Mouse (Mus musculus) mature B cell (primary cell): ENCODE measurements around the gene Gpm6a.

Experiments used
- in situ Hi-C: fragments of 300-500 bp; cut with MboI; formaldehyde crosslinking; loops from 2 replicates; pipeline ENCODE4 v1.14.3; 2019

Gene Gpm6a

DNA sequence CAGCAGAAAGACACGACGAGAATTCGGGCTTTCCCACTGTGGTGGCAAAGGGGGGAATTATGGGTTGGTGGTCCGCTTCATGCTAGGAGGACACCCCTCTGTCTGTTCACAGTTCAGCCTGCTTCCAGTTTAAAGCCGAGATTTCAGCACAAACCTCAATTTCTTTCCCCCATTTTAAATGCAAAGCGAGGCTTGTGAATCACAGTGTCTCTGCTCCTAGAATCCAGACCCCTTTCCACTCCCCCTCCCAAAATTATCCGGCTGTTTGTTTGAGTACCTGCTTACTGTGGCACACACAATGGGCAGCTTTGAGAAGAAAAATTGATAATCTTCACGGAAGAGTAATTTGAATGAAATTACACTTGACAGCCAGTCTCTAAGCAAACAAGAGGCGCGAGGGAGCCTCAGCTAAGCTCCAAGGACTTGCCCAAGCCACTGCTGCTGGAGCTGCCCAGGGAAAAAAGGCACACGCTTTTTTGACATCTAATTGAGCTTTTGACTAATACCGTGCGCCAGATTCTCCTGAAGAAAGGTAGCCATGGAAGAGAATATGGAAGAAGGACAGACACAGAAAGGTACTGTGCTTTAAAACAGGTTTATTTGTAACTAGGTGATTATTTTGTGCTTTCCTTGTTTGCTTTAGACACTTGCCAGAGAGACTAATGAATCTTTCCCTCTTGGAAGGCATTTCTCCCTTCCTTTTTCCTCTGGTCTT lies at the start of gene Gpm6a:
TSS of gene Gpm6a (plus strand) at position 103 of the 715 bp plus-strand sequence.
- in situ Hi-C loops, result no loop called here

- in situ Hi-C loops, result no loop called here
These were observed 41.8 kb upstream of the Gpm6a start for GRCm38 (mm10) chr8:54912891-54913290.

- in situ Hi-C loops, result no loop called here
These were observed 36.9 kb upstream of the Gpm6a start for GRCm38 (mm10) chr8:54917710-54918109.

- in situ Hi-C loops, result no loop called here
These were observed 32.3 kb upstream of the Gpm6a start for GRCm38 (mm10) chr8:54922160-54922855.

DNA sequence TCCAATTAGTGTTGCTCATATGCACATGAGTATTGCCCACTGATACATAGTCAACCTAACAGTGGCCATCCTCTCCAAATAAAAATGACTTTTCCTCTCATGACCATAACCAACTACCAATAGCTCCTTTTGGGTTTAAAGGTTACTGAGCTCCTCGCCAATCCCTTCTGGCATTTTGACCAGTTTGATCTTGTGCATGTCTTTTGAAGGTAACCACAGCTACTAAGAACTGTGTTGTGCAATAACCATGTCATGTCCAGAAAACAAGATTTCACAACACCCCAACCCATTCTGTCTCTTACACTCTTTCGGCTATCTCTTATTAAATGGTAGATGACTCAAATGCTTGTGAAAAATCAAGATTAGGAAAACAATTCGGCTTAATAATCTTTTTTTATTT lies 29.7 kb upstream of the Gpm6a start:
- in situ Hi-C loops, result no loop called here

DNA sequence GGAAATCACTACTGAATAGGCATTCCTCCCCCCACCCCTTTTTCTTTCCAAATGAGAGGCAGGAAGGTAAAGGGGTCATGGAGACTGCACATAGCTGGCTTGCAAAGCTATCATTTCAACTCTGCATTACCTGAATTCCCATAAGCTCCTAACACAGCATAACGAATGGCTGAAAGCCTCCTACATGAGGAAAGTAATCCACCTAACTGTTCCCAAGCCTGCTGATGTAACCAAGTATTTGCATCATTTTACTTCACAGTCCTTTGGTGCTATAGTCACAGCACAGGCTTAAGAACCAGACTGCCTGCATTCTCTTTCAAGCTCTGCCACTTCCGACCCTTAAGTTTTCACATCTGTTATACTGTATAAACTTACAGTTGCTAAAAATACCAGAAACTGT lies 22.3 kb upstream of the Gpm6a start:
- in situ Hi-C loops, result no loop called here

DNA sequence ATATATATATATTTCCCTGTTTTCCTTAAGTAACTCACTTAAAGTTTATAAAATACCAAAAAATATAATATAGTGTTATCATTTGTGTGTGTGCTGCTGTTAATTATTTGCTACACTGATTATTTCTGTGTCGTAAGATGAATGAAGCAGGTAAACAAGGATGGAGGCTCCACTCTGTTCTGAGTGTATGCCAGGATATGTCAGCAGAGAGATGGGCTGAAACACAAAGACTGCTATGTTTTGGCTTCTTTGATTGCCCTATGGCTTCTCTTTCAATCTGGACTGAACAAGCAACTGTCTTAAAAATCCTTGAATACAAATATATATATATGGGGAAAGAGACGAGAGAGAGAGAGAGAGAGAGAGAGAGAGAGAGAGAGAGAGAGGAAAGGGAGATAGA lies 1.3 kb upstream of the Gpm6a start:
- in situ Hi-C loops, result no loop called here

GRCm38 (mm10) chr8:54954030-54954429 lies 613 bp upstream of the Gpm6a start:
- in situ Hi-C loops, result no loop called here

DNA sequence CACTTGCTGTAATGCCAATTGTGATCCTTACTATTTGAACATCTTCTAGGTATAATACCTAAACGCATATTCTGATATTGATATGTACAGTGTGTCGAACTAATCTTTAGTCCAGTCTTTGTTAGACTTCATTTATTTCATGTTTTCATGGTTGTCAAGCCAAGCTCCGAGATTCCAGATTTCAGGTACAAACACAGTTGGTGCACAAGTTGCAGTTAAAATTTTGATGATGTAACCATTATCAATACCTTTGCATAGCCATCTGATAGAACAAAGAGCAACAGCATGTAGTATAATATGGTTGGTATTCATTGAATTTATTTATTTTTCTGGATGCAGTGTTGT lies 785 bp downstream of the Gpm6a start:
- in situ Hi-C loops, result no loop called here

DNA sequence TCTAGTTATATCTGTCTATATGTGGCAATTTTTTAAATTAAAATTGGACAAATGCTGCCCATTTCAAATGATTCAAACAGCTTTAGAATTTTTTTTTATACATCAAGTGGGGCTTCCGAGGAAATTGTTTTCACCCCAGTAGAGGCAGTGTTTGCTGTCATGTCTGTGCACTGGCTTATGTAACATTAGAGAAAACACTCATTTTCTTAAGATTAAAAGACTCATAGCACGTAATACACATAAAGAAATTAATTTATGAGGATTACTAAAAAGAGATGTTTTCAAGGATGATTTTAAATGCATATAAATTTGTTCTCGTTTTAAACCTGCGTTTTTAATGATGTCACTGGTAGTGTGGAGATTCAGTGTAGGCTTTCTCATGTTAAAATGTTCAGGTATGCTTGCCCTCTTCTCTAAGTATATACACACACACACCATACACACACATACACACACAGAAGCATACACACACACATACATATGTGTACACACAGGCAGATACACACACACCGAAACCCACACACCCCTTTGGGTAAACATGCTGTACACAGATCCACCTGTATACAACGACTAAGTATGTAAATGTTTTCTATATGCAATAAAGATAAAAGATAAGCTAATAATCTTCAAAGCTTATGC lies 1.4 kb downstream of the Gpm6a start:
- in situ Hi-C loops, result no loop called here

GRCm38 (mm10) chr8:54956787-54957186 lies 2.1 kb downstream of the Gpm6a start:
- in situ Hi-C loops, result no loop called here

- in situ Hi-C loops, result no loop called here
These were observed 2.9 kb downstream of the Gpm6a start for GRCm38 (mm10) chr8:54957506-54957905.

DNA sequence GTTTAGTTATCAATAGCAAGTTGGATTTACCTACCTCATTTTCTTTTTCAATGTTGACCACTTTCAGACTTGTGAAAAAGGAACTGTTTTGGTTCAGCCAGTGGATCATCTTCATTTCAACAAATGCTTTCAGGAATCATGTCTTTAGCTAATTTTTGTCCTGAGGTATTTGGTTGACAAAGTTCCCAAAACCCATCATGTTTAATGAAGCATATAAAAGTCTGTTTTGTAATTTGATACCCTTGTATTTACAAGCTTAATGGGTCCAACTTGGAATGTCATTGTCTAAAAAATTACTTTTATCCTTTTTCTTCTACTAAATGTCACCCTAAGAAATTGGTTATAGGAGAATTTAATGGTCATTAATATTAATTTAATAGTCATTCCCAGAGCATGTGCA lies 6.9 kb downstream of the Gpm6a start:
- in situ Hi-C loops, result no loop called here

DNA sequence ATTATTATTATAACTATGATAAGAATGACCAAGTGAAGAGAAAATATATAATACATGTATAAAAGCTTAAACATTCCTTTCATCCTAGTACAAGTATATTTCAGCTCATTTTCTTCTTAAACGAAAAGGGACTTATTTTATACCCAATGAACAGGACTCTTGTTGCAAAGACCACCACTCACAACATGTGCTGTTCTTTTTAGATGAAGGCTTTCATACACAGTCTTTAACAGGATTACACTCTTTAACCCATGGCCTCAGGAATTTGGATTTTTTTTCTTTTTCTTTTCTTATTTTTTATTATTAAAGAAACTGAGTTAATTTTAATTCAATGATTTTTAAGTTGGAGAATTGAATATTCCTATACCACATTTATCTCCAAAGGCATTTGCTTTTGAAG lies 20.4 kb downstream of the Gpm6a start:
- in situ Hi-C loops, result no loop called here

DNA sequence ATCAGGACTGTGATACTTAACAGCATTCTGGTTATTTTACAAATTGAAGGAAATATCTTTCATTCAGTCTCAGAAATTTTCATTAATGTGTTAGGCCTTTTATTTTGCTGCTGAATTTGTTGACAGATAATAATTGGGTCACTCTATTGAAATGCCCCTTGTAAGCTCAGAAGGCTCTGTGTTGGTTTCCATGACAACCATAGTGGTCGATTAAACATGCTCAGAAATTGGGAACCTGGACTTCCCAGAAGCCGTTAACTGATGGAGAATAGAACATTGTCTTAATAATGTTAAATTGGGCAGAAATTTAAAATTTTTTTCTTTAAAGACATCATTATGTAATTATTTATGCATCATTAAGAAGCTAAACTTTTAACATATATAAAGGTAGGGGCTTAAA lies 20.9 kb downstream of the Gpm6a start:
- in situ Hi-C loops, result no loop called here

DNA sequence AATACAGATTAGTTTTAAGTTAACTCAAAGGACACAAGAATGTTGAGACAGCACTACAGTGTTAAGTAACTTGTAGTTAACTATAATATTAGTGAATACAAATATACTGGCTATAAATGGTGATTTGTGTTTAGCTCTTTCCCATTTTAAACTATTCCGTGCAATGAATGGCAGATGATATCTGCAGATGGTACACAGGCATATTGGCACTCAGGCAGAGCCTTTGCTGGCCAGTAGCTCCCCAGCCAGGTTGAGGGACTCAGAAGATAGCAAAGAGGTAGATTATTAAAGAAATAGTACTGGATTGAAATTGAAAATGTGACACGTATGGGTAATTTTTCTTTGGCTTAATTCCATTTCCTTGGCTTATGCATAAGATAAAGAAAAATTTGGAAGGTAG lies 21.3 kb downstream of the Gpm6a start:
- in situ Hi-C loops, result no loop called here

GRCm38 (mm10) chr8:54976663-54977062 lies 22.0 kb downstream of the Gpm6a start:
- in situ Hi-C loops, result no loop called here

DNA sequence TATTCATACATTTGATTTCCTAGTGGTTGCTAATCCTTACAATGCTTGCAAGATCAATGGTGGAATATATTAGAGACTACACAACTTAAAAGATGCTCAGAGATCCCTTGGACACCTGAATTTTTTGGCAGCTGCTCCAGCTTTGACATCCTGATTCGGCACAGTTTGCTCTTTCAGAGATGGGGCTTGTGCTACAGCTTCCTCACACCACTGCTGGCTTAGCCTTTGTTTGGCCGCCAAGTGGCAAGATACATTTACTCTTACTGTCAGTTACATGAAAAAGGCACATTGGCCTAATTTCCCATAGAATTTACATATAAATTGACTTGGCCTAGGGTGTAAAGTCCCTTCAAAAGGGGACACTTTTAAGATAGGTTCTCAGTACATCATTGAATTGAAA lies 32.1 kb downstream of the Gpm6a start:
- in situ Hi-C loops, result no loop called here

DNA sequence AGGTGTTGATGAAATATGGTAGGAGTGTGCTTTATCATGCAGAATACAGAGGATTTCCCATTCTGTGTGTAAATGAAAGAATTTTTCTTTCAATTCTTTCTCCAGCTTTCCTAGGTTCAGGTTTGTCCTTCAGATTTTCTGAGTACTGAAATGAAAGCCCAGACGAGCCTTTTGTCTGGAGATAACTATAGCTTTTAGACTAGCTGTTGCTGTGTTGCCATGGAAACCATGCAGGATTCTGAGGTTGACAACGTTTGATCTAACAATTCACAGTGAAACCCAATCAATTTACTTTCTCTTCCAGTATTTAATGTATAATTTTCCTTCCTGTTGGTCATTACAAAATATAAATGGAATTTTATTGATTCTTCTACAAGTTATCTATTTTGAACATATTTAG lies 34.5 kb downstream of the Gpm6a start:
- in situ Hi-C loops, result no loop called here

DNA sequence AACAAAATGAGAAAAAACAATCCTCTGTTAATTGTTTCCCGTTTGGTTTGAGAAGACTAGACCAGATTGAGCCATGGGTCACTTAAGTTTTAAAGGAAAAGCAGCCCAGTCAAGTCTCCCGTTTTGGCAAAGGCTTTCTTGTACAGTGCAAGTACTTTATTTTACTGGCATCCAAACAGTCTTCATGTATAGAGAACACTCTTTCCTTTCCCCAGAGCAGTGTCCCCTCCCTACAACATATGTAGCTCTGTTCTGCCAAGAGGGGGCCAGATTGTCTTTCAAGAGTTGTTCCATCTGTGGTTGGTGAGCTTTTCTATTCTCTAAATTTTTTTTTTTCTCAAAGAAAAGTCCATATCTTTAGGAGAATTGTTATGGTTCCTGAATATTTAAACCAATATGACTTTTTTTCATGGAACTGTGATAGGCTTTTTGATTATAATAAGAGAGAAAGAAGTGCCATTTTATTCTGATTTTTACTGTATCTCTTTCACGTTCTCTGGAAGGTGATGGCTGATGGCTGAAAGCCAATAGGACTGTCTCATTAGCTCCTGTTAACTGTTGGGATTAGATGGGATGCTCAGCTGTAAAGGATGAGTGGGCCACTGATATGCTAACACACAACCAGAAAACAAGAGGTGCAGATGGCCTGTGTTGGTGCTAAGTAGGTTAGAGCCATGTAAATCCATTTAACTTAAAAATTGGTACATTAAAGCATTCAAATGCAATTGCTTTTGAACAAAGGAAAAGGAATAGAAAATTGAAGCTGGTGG lies 37.4 kb downstream of the Gpm6a start:
- in situ Hi-C loops, result no loop called here

DNA sequence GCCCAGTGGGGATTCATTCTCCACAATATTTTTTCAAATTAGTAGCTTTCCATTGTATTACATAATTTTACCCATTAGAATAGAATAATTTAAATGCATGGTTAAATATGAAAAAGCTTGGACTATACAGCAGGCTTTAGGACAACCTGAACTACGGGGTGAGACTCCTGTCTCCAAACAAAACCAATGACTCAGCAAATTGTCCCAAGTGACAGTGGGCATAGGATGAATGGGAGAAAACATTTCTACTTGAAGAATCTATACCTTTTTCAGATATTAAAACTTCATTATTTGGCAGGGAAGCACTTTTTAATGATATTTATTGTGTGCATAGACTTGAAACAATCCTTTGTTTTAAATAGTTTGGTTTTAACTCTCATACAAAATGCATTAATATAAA lies 41.0 kb downstream of the Gpm6a start:
- in situ Hi-C loops, result no loop called here

GRCm38 (mm10) chr8:55002398-55002797 lies 47.8 kb downstream of the Gpm6a start:
- in situ Hi-C loops, result no loop called here

DNA sequence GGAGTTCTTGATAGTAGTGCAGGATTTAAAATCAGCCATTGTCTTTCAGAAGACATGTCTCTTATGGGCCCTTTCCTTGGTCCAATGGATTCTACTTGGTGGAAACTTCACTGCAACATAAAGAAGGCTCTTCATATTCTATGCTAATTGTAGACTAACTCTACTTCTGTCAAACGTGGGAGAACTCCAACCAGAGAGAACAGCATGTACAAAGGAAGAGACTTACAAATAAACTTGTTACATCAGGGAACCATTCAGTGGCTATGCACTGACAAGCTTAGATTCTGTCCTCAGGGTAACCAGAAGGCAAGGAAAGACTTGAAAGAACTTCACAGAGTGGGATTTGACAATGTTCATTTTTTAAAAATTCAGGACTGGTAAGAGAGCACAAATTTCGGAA lies 48.3 kb downstream of the Gpm6a start:
- in situ Hi-C loops, result no loop called here
